Mouse (Mus musculus) heart, postnatal 14 days (tissue): ENCODE results near the gene Nepn. TPM values are rescaled to one million over a fixed set of nuclear protein-coding genes. Genes with fewer than 3 reads are reported as not detected.

Source experiments
- DNase-seq, 2 experiments: peaks; one replicate each; pipeline ENCODE4 v3.0.0; 2021 to 2022
- intact Hi-C: fragments of 180-260 bp; cut with DNase I; formaldehyde crosslinking; loops from one replicate; pipeline ENCODE4 v1.15.1; 2025
- total RNA-seq, 2 experiments: library from RNA; stranded (reverse); gene quantifications; 2 replicates each; pipeline ENCODE4 v1.2.3; 2021

Gene Nepn
- total RNA-seq, 2 experiments from 2014 or later, result 0.22 to 0.69 TPM

- no peak for DNase-seq
- intact Hi-C loops, result no loop called here
Observed at GRCm38 (mm10) chr10:52396647-52397046, 7.9 kb downstream of the Nepn start.

GRCm38 (mm10) chr10:52398715-52399114, 9.9 kb downstream of the Nepn start:
- no peak for DNase-seq
- intact Hi-C loops, result no loop called here

GRCm38 (mm10) chr10:52399722-52400121, 10.9 kb downstream of the Nepn start:
- DNase-seq, result no peak
- intact Hi-C loops, result no loop called here

GRCm38 (mm10) chr10:52405160-52405559, 16.4 kb downstream of the Nepn start:
- no peak for DNase-seq
- intact Hi-C loops, result no loop called here

GRCm38 (mm10) chr10:52407526-52407925, 18.8 kb downstream of the Nepn start:
- intact Hi-C loops, result no loop called here
- DNase-seq, result no peak

GRCm38 (mm10) chr10:52415020-52415419, 26.2 kb downstream of the Nepn start:
- DNase-seq, result no peak

GRCm38 (mm10) chr10:52416458-52416857, 27.7 kb downstream of the Nepn start:
- DNase-seq, result no peak
- intact Hi-C loops, result loop anchor here (2.0 to 5.0 kb wide), 2 partner anchors 26 to 34 kb away; partner anchors contain the start of gene Gopc

More at GRCm38 (mm10) chr10:52415020-52415419, 26.2 kb downstream of the Nepn start:
- intact Hi-C loops, result loop anchor here (5.0 kb wide), 1 partner anchor 33 kb away; the partner anchor contains the start of gene Gopc

GRCm38 (mm10) chr10:52417299-52417997, 28.7 kb downstream of the Nepn start, which contains the start of gene Nus1:
Gene Nus1, plus strand, starts transcription at chr10:52417547.
- DNase-seq, result peak; percentile 97
- intact Hi-C loops, result loop anchor here (2.0 to 5.0 kb wide), 2 partner anchors 27 to 35 kb away; partner anchors contain the start of gene Gopc

- intact Hi-C loops, result loop anchor here (2.0 to 5.0 kb wide), 2 partner anchors 27 to 36 kb away; partner anchors contain the start of gene Gopc
- DNase-seq, result no peak
Observed at GRCm38 (mm10) chr10:52417998-52418860, 29.5 kb downstream of the Nepn start.

- intact Hi-C loops, result loop anchor here (5.0 kb wide), 1 partner anchor 37 kb away; the partner anchor contains the start of gene Gopc
- DNase-seq, result no peak
Observed at GRCm38 (mm10) chr10:52418931-52419330, 30.2 kb downstream of the Nepn start.

- intact Hi-C loops, result loop anchor here (5.0 kb wide), 1 partner anchor 37 kb away; the partner anchor contains the start of gene Gopc
- DNase-seq, result no peak
Observed at GRCm38 (mm10) chr10:52419402-52419801, 30.6 kb downstream of the Nepn start.

- intact Hi-C loops, result no loop called here
- DNase-seq, result no peak
Observed at GRCm38 (mm10) chr10:52420526-52420925, 31.8 kb downstream of the Nepn start.

- no peak for DNase-seq
Observed at GRCm38 (mm10) chr10:52421716-52422115, 32.9 kb downstream of the Nepn start.

GRCm38 (mm10) chr10:52423097-52423496, 34.3 kb downstream of the Nepn start:
- no peak for DNase-seq
- intact Hi-C loops, result no loop called here

More at GRCm38 (mm10) chr10:52421716-52422115, 32.9 kb downstream of the Nepn start:
- intact Hi-C loops, result no loop called here

GRCm38 (mm10) chr10:52426314-52426980, 37.7 kb downstream of the Nepn start:
- intact Hi-C loops, result no loop called here
- no peak for DNase-seq

- DNase-seq, result no peak
- intact Hi-C loops, result no loop called here
Observed at GRCm38 (mm10) chr10:52427634-52428415, 39.1 kb downstream of the Nepn start.

GRCm38 (mm10) chr10:52430953-52431352, 42.2 kb downstream of the Nepn start:
- DNase-seq, result no peak
- intact Hi-C loops, result no loop called here

GRCm38 (mm10) chr10:52434836-52435235, 46.1 kb downstream of the Nepn start:
- intact Hi-C loops, result no loop called here
- no peak for DNase-seq
